Mouse (Mus musculus): ENCODE results near the gene Ddx59. TPM values are rescaled to one million over a fixed set of nuclear protein-coding genes. Genes with fewer than 3 reads are reported as not detected.

Gene Ddx59
- total and polyA plus RNA-seq, 2 experiments from 2014 or later: 8.3 to 10.3 TPM

GRCm38 (mm10) chr1:136469408-136469807 lies 54.3 kb downstream of the Ddx59 start:
- TF ChIP-seq EP300 (IDR thresholded peaks at IDR 0.05; ENCODE audit: low read depth): no peak
- no peak for ATAC-seq (ENCODE audit: insufficient read depth, low read depth)
- H3K27ac ChIP-seq (ENCODE audit: low read depth): no peak overlapping the region
- H3K36me3 ChIP-seq (replicated peaks; ENCODE audit: control insufficient read depth, insufficient read depth, low read length): peaks cover 43% of the 10 kb centered on the region
- DNase-seq (ENCODE audit: low spot score): no peak
- no peak overlapping the region for H3K4me2 ChIP-seq (ENCODE audit: low read depth, low read length)
- 86% methylated on average over 4 of the region's 4 CpGs for WGBS
- H3K4me1 ChIP-seq (ENCODE audit: control insufficient read depth, insufficient read depth): peaks cover 7% of the 10 kb centered on the region
- no peaks in the 10 kb centered on the region for H3K9me3 ChIP-seq (replicated peaks; ENCODE audit: control insufficient read depth, low read length)
- no peak overlapping the region for H3K9ac ChIP-seq (replicated peaks; ENCODE audit: low read depth, low read length)
- H3K4me3 ChIP-seq (ENCODE audit: low read depth, low read length): no peak overlapping the region
- H3K27me3 ChIP-seq (ENCODE audit: control insufficient read depth, insufficient read depth, low read length): no peaks in the 10 kb centered on the region

DNA sequence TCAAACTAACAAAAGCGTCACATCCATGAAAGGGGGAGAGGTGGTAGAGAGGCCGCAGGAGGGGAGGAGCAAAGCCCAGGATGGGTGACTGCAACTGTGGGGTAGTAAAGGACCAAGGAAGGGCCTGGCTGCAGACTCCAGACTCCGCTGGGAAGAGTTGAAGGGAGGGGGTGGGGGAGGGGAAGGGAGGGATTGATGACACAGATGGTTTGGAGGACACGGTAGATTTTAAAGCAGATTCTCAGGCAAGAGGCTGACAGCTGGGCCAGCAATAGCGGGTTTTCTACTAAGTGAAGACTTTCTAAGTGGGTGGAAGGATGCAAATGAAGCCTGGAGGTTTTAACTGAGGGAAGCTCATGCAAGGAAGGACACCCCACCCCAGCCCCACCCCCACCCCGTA lies 55.4 kb downstream of the Ddx59 start:
- Histone ChIP-seq H3K27me3 (ENCODE audit: control insufficient read depth, insufficient read depth, low read length) (no peaks in the 10 kb centered on the region), H3K4me2 (ENCODE audit: low read depth, low read length) (no peak overlapping the region), H3K4me1 (ENCODE audit: control insufficient read depth, insufficient read depth) (peaks cover 7% of the 10 kb centered on the region), H3K4me3 (ENCODE audit: low read depth, low read length) (no peak overlapping the region), H3K9ac (replicated peaks; ENCODE audit: low read depth, low read length) (no peak overlapping the region), H3K36me3 (replicated peaks; ENCODE audit: control insufficient read depth, insufficient read depth, low read length) (peaks cover 45% of the 10 kb centered on the region), H3K9me3 (replicated peaks; ENCODE audit: control insufficient read depth, low read length) (no peaks in the 10 kb centered on the region), H3K27ac (ENCODE audit: low read depth) (no peak overlapping the region)
- 35% methylated on average over 6 of the region's 6 CpGs for WGBS
- DNase-seq (ENCODE audit: low spot score) (no peak), ATAC-seq (ENCODE audit: insufficient read depth, low read depth) (no peak)
- TF ChIP-seq EP300 (IDR thresholded peaks at IDR 0.05; ENCODE audit: low read depth) (no peak), CTCF (IDR thresholded peaks at IDR 0.05; ENCODE audit: low read depth) (no peak)

Other genes with a start within 250 kb of the Ddx59 start
- not detected in 2 replicates for gene Mroh3, start 202.4 kb upstream of the Ddx59 start, total RNA-seq (2014; rRNA removed; ENCODE audit: low replicate concordance)
- gene Mroh3, start 202.4 kb upstream of the Ddx59 start, polyA plus RNA-seq (2015; fragmentation: Nextera tagmentation; extraction: Ambion mirVana): not detected in 2 replicates
- gene Inava, start 181.0 kb upstream of the Ddx59 start, total RNA-seq (2014; rRNA removed; ENCODE audit: low replicate concordance): 0.42 and 0.70 TPM in 2 replicates
- gene Inava, start 181.0 kb upstream of the Ddx59 start, polyA plus RNA-seq (2015; fragmentation: Nextera tagmentation; extraction: Ambion mirVana): 0.21 TPM in 1 of 2 replicates, not detected in the other
- gene Gpr25, start 154.4 kb upstream of the Ddx59 start, total RNA-seq (2014; rRNA removed; ENCODE audit: low replicate concordance): not detected in 2 replicates
- not detected in 2 replicates for gene Gpr25, start 154.4 kb upstream of the Ddx59 start, polyA plus RNA-seq (2015; fragmentation: Nextera tagmentation; extraction: Ambion mirVana)
- 16.4 and 17.4 TPM in 2 replicates for gene Camsap2, start 69.2 kb upstream of the Ddx59 start, total RNA-seq (2014; rRNA removed; ENCODE audit: low replicate concordance)
- 3.7 and 4.5 TPM in 2 replicates for gene Camsap2, start 69.2 kb upstream of the Ddx59 start, polyA plus RNA-seq (2015; fragmentation: Nextera tagmentation; extraction: Ambion mirVana)
- gene Kif14, start 51.1 kb downstream of the Ddx59 start, total RNA-seq (2014; rRNA removed; ENCODE audit: low replicate concordance): 1.8 and 4.8 TPM in 2 replicates
- 0.79 and 0.86 TPM in 2 replicates for gene Kif14, start 51.1 kb downstream of the Ddx59 start, polyA plus RNA-seq (2015; fragmentation: Nextera tagmentation; extraction: Ambion mirVana)
- gene Zfp281, start 209.6 kb downstream of the Ddx59 start, total RNA-seq (2014; rRNA removed; ENCODE audit: low replicate concordance): 13.7 and 16.2 TPM in 2 replicates
- gene Zfp281, start 209.6 kb downstream of the Ddx59 start, polyA plus RNA-seq (2015; fragmentation: Nextera tagmentation; extraction: Ambion mirVana): 7.4 and 8.3 TPM in 2 replicates